Mouse (Mus musculus) spleen, embryonic (tissue): ENCODE results near the gene Slc1a1.

ENCODE experiments used
- CTCF ChIA-PET: fragments of 350-600 bp; sonication (Branson Sonifier 250); formaldehyde crosslinking; loops from one replicate; lab custom pipeline; 2022; lab: Charles Lee

Slc1a1 gene

GRCm38 (mm10) chr19:28834798-28835499 lies at the start of gene Slc1a1:
Gene Slc1a1, plus strand, starts transcription at chr19:28835049.
- CTCF ChIA-PET = no interaction called here

- CTCF ChIA-PET = no interaction called here
Observed at GRCm38 (mm10) chr19:28790196-28790595, 44.7 kb upstream of the Slc1a1 start.

- CTCF ChIA-PET = no interaction called here
Observed at GRCm38 (mm10) chr19:28793307-28793706, 41.5 kb upstream of the Slc1a1 start.

- CTCF ChIA-PET = no interaction called here
Observed at GRCm38 (mm10) chr19:28796146-28796848, 38.6 kb upstream of the Slc1a1 start.

GRCm38 (mm10) chr19:28796966-28797365 lies 37.9 kb upstream of the Slc1a1 start:
- CTCF ChIA-PET = no interaction called here

GRCm38 (mm10) chr19:28797611-28798010 lies 37.2 kb upstream of the Slc1a1 start:
- CTCF ChIA-PET = no interaction called here

GRCm38 (mm10) chr19:28800448-28800847 lies 34.4 kb upstream of the Slc1a1 start:
- CTCF ChIA-PET = no interaction called here

- CTCF ChIA-PET = no interaction called here
Observed at GRCm38 (mm10) chr19:28806276-28806675, 28.6 kb upstream of the Slc1a1 start.

- CTCF ChIA-PET = no interaction called here
Observed at GRCm38 (mm10) chr19:28806821-28807496, 27.9 kb upstream of the Slc1a1 start.

GRCm38 (mm10) chr19:28807497-28807871 lies 27.4 kb upstream of the Slc1a1 start:
- CTCF ChIA-PET = no interaction called here

GRCm38 (mm10) chr19:28818286-28818685 lies 16.6 kb upstream of the Slc1a1 start:
- CTCF ChIA-PET = no interaction called here

GRCm38 (mm10) chr19:28827697-28828328 lies 7.0 kb upstream of the Slc1a1 start:
- CTCF ChIA-PET = no interaction called here

GRCm38 (mm10) chr19:28831324-28831723 lies 3.5 kb upstream of the Slc1a1 start:
- CTCF ChIA-PET = no interaction called here

GRCm38 (mm10) chr19:28832605-28833004 lies 2.2 kb upstream of the Slc1a1 start:
- CTCF ChIA-PET = no interaction called here

GRCm38 (mm10) chr19:28834388-28834787 lies 461 bp upstream of the Slc1a1 start:
- CTCF ChIA-PET = no interaction called here

- CTCF ChIA-PET = no interaction called here
Observed at GRCm38 (mm10) chr19:28835500-28835864, 633 bp downstream of the Slc1a1 start.

GRCm38 (mm10) chr19:28836116-28836515 lies 1.3 kb downstream of the Slc1a1 start:
- CTCF ChIA-PET = no interaction called here

GRCm38 (mm10) chr19:28836651-28837410 lies 2.0 kb downstream of the Slc1a1 start:
- CTCF ChIA-PET = interaction anchor here (0.5 kb wide), 1 partner anchor 11 kb away, joined by 6 read pairs; no protein-coding TSS in a partner anchor

- CTCF ChIA-PET = no interaction called here
Observed at GRCm38 (mm10) chr19:28838796-28839195, 3.9 kb downstream of the Slc1a1 start.

GRCm38 (mm10) chr19:28844946-28845710 lies 10.3 kb downstream of the Slc1a1 start:
- CTCF ChIA-PET = no interaction called here

- CTCF ChIA-PET = no interaction called here
Observed at GRCm38 (mm10) chr19:28850510-28850909, 15.7 kb downstream of the Slc1a1 start.
